Mouse (Mus musculus): ENCODE measurements at regions not wholly inside any gene's neighbourhood (a gene's known extent, or its start where the extent isn't known, plus 50 kb on each side); places are given as distances from the start of the nearest gene placed in this dataset.

- Histone ChIP-seq H3K4me3 (no peak overlapping the region), H3K4me1 (no peaks in the 10 kb centered on the region), H3K27ac (no peak overlapping the region), H3K36me3 (no peaks in the 10 kb centered on the region), H3K27me3 (ENCODE audit: insufficient read depth, poor library complexity, severe bottlenecking) (no peaks in the 10 kb centered on the region), H3K9me3 (no peaks in the 10 kb centered on the region)
- DNase-seq (ENCODE audit: low spot score), result no peak
These were observed 231.7 kb upstream of the Pitrm1 start for GRCm38 (mm10) chr13:6316201-6316600.

DNA sequence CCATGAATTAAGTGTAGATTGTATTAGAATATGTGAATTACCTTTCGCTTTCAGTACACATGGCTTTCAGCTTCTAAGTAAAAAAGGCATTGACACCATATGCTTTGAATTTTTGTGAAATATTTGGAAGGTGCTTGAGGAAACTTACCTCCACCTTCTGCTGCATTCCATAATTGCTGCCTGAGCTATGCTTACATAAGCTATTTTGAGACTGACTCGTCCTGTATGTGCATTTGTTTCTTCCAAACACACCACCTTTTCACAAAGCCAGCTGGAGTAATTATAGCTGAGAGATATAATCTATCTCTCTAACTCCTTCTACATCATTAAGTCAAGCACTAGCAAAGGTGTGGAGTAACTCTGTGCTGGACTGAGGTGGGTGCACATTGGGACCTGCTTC, 224.0 kb upstream of the Pitrm1 start:
- H3K4me3 ChIP-seq, result no peak overlapping the region
- DNase-seq (ENCODE audit: low spot score), result no peak
- no peaks in the 10 kb centered on the region for H3K9me3 ChIP-seq
- no peaks in the 10 kb centered on the region for H3K36me3 ChIP-seq
- H3K27ac ChIP-seq, result no peak overlapping the region
- H3K4me1 ChIP-seq, result no peaks in the 10 kb centered on the region
- no peaks in the 10 kb centered on the region for H3K27me3 ChIP-seq (ENCODE audit: insufficient read depth, poor library complexity, severe bottlenecking)
- WGBS, result 71% methylated on average over 2 of the region's 2 CpGs

- Histone ChIP-seq H3K4me3 (no peak overlapping the region), H3K9me3 (no peaks in the 10 kb centered on the region), H3K27me3 (ENCODE audit: insufficient read depth, poor library complexity, severe bottlenecking) (no peaks in the 10 kb centered on the region), H3K36me3 (no peaks in the 10 kb centered on the region), H3K27ac (no peak overlapping the region), H3K4me1 (no peaks in the 10 kb centered on the region)
- DNase-seq (ENCODE audit: low spot score), result no peak
- WGBS, result 82% methylated on average over 3 of the region's 3 CpGs
These were observed 217.5 kb upstream of the Pitrm1 start for GRCm38 (mm10) chr13:6330320-6330950.

- H3K27me3 ChIP-seq (ENCODE audit: insufficient read depth, poor library complexity, severe bottlenecking), result no peaks in the 10 kb centered on the region
- H3K36me3 ChIP-seq, result no peaks in the 10 kb centered on the region
- no peak for DNase-seq (ENCODE audit: low spot score)
- H3K9me3 ChIP-seq, result no peaks in the 10 kb centered on the region
- H3K4me3 ChIP-seq, result no peak overlapping the region
- WGBS, result 77% methylated on average over 7 of the region's 7 CpGs
- H3K27ac ChIP-seq, result no peak overlapping the region
- no peaks in the 10 kb centered on the region for H3K4me1 ChIP-seq
These were observed 207.8 kb upstream of the Pitrm1 start for GRCm38 (mm10) chr13:6340157-6340556.

GRCm38 (mm10) chr13:6341102-6341737, 206.7 kb upstream of the Pitrm1 start:
- H3K4me3 ChIP-seq, result no peak overlapping the region
- H3K36me3 ChIP-seq, result no peaks in the 10 kb centered on the region
- 52% methylated on average over 3 of the region's 3 CpGs for WGBS
- DNase-seq (ENCODE audit: low spot score), result no peak
- no peaks in the 10 kb centered on the region for H3K4me1 ChIP-seq
- H3K27ac ChIP-seq, result no peak overlapping the region
- no peaks in the 10 kb centered on the region for H3K27me3 ChIP-seq (ENCODE audit: insufficient read depth, poor library complexity, severe bottlenecking)
- H3K9me3 ChIP-seq, result no peaks in the 10 kb centered on the region

GRCm38 (mm10) chr13:6365169-6365568, 182.8 kb upstream of the Pitrm1 start:
- H3K36me3 ChIP-seq, result no peaks in the 10 kb centered on the region
- H3K27ac ChIP-seq, result no peak overlapping the region
- DNase-seq (ENCODE audit: low spot score), result no peak
- H3K27me3 ChIP-seq (ENCODE audit: insufficient read depth, poor library complexity, severe bottlenecking), result no peaks in the 10 kb centered on the region
- WGBS, result 84% methylated on average over 4 of the region's 4 CpGs
- H3K4me1 ChIP-seq, result no peaks in the 10 kb centered on the region
- no peaks in the 10 kb centered on the region for H3K9me3 ChIP-seq
- H3K4me3 ChIP-seq, result no peak overlapping the region

GRCm38 (mm10) chr13:6367661-6368060, 180.3 kb upstream of the Pitrm1 start:
- DNase-seq (ENCODE audit: low spot score), result no peak
- Histone ChIP-seq H3K9me3 (no peaks in the 10 kb centered on the region), H3K27me3 (ENCODE audit: insufficient read depth, poor library complexity, severe bottlenecking) (no peaks in the 10 kb centered on the region), H3K4me3 (no peak overlapping the region), H3K36me3 (no peaks in the 10 kb centered on the region), H3K4me1 (no peaks in the 10 kb centered on the region), H3K27ac (no peak overlapping the region)
- 67% methylated on average over 1 of the region's 1 CpGs for WGBS

- Histone ChIP-seq H3K27ac (no peak overlapping the region), H3K4me1 (no peaks in the 10 kb centered on the region), H3K36me3 (no peaks in the 10 kb centered on the region), H3K4me3 (no peak overlapping the region), H3K27me3 (ENCODE audit: insufficient read depth, poor library complexity, severe bottlenecking) (no peaks in the 10 kb centered on the region), H3K9me3 (no peaks in the 10 kb centered on the region)
- DNase-seq (ENCODE audit: low spot score), result no peak
- 72% methylated on average over 3 of the region's 3 CpGs for WGBS
These were observed 173.3 kb upstream of the Pitrm1 start for GRCm38 (mm10) chr13:6374570-6375173.

DNA sequence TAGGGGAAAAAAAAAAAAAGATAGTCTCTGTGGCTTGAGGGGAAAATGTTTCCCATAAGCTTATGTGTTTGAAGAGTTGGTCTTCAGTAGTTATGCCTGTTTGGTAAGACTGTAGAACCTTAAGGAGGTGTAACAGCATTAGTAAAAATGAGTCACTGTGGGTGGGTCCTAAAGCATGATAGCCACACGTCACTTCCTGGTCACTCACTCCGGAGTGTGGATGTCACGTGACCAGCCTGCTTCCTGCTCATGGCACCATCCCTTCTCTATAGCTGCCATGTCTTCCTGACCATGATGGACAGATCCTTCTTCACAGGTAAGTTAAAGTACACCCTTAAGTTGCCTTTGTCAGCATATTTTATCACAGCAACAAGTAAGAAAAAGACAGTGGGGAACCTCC, 170.0 kb upstream of the Pitrm1 start:
- DNase-seq (ENCODE audit: low spot score), result no peak
- Histone ChIP-seq H3K4me1 (no peaks in the 10 kb centered on the region), H3K27ac (no peak overlapping the region), H3K36me3 (no peaks in the 10 kb centered on the region), H3K4me3 (no peak overlapping the region), H3K9me3 (no peaks in the 10 kb centered on the region), H3K27me3 (ENCODE audit: insufficient read depth, poor library complexity, severe bottlenecking) (no peaks in the 10 kb centered on the region)
- 76% methylated on average over 3 of the region's 3 CpGs for WGBS

DNA sequence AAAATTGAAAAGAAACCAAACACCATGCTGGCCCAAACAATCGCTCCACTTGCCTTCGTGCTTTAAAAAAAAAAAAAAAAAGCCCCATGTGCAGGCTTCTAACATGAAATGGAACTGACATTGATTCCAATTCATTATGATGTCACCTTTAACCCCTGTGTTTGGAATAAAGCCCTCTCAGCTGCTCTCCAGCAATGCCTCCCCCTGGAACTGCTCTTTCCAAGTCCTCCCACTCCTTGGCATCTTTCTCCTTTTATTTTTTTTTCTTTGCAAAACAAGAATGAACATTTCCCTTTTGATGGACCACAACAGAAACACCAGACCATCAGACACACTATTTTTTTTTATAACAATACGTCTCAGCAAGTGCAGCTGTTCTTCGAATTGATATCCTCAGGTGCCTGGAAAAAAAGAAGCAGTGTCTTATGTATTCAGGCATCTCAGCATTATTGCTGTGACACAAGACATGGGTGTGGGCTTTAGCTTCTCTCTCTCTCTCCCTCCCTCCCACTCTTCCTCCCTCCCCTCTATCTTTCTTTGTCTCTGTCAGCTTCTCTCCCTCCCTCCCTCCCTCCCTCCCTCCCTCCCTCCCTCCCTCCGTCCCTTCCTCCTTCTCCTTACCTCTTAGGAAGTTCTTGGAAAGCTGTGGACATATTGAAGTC, 152.3 kb upstream of the Pitrm1 start:
- 89% methylated on average over 4 of the region's 5 CpGs for WGBS
- no peak for DNase-seq (ENCODE audit: low spot score)
- Histone ChIP-seq H3K4me3 (no peak overlapping the region), H3K9me3 (no peaks in the 10 kb centered on the region), H3K4me1 (no peaks in the 10 kb centered on the region), H3K27me3 (ENCODE audit: insufficient read depth, poor library complexity, severe bottlenecking) (no peaks in the 10 kb centered on the region), H3K36me3 (no peaks in the 10 kb centered on the region), H3K27ac (no peak overlapping the region)

- Histone ChIP-seq H3K4me1 (no peaks in the 10 kb centered on the region), H3K36me3 (no peaks in the 10 kb centered on the region), H3K4me3 (no peak overlapping the region), H3K9me3 (no peaks in the 10 kb centered on the region), H3K27me3 (ENCODE audit: insufficient read depth, poor library complexity, severe bottlenecking) (no peaks in the 10 kb centered on the region), H3K27ac (no peak overlapping the region)
- 92% methylated on average over 1 of the region's 1 CpGs for WGBS
- DNase-seq (ENCODE audit: low spot score), result no peak
These were observed 150.3 kb upstream of the Pitrm1 start for GRCm38 (mm10) chr13:6397648-6398047.

DNA sequence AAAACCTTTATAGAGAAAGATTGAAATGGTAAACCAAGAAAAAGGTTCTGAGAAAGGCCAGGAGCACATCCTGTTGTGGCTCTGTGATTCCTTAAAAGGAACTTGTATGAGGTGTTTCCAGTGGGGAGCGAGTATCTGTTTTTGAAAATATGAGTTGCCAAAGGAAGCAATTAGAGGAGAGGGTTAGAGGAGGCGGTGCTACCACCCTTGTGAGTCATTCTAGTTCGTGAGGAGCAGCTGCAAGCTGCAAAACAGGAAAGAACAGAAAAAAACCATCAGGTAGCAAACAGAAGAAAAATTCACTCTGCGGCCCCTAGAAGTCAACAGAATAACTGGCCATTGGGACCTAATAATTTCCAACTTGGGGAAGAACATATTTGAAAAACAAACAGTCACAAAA, 116.1 kb upstream of the Pitrm1 start:
- Histone ChIP-seq H3K4me3 (no peak overlapping the region), H3K9me3 (no peaks in the 10 kb centered on the region), H3K4me1 (no peaks in the 10 kb centered on the region), H3K27ac (no peak overlapping the region), H3K36me3 (no peaks in the 10 kb centered on the region), H3K27me3 (ENCODE audit: insufficient read depth, poor library complexity, severe bottlenecking) (no peaks in the 10 kb centered on the region)
- no peak for DNase-seq (ENCODE audit: low spot score)
- 75% methylated on average over 4 of the region's 4 CpGs for WGBS

DNA sequence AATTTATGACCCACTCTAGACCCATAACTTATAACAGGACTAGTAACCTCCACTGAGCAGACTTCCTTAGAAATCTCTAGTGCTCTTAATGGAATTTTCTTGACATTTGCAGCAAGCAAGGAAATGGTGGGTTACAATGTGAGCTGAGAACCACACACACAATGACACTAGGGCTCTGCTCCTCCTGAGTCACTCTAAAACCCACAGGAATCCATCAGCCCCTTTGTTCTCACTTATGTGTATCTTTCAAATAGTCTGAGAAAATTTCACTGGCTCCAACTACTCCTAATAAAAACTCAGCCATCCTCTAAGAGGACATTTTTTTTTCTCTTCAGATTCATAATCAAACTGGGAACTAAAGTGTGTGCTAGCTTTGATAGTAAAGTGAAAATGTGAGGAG, 101.0 kb upstream of the Pitrm1 start:
- no peaks in the 10 kb centered on the region for H3K27me3 ChIP-seq (ENCODE audit: insufficient read depth, poor library complexity, severe bottlenecking)
- H3K4me3 ChIP-seq, result no peak overlapping the region
- DNase-seq (ENCODE audit: low spot score), result no peak
- no peaks in the 10 kb centered on the region for H3K4me1 ChIP-seq
- H3K9me3 ChIP-seq, result no peaks in the 10 kb centered on the region
- H3K36me3 ChIP-seq, result no peaks in the 10 kb centered on the region
- no peak overlapping the region for H3K27ac ChIP-seq

Measured in heart, embryonic 10.5 days (tissue).